ENCODE assay signal across 13 mouse cellular contexts in genomic region chr9:107417106-107417505, GRCm38 (mm10). TPM values are rescaled to one million over a fixed set of nuclear protein-coding genes. Genes with fewer than 3 reads are reported as not detected.
DNase-seq lines count a peak whose midpoint lies in the region; ATAC-seq and TF ChIP-seq lines count a peak whose summit lies in the region.
"Had no signal": no experiment of that assay in that cellular context is flagged by ENCODE, and none has a peak within 500 bp of the region (broad histone marks: within the 10 kb centered on the region; RNA-seq: fewer than 3 reads in every experiment).

No protein-coding gene starts in this region.

- H3K4me2 ChIP-seq in kidney, embryonic 14.5 days (replicated peaks; ENCODE audit: low read depth, low read length) = no peak overlapping the region
- no peak overlapping the region for H3K4me2 ChIP-seq in hindbrain, postnatal 0 days (ENCODE audit: low read depth, low read length)
- H3K4me2 ChIP-seq: heart, embryonic 11.5 days; liver, embryonic 13.5 days; neural tube, embryonic 12.5 days had no signal

- H3K4me3 ChIP-seq in kidney, embryonic 14.5 days (ENCODE audit: low read length) = no peak overlapping the region
- no peak overlapping the region for H3K4me3 ChIP-seq in gastrocnemius, adult 2 months
- H3K4me3 ChIP-seq in hindbrain, postnatal 0 days (ENCODE audit: low read length) = no peak overlapping the region
- no peak overlapping the region for H3K4me3 ChIP-seq in layer of hippocampus, adult 2 months
- H3K4me3 ChIP-seq: erythroblast, embryonic 14.5 days; liver, embryonic 13.5 days; neural tube, embryonic 12.5 days had no signal

- no peak overlapping the region for H3K27ac ChIP-seq in kidney, embryonic 14.5 days (ENCODE audit: low read depth, low read length)
- no peak overlapping the region for H3K27ac ChIP-seq in gastrocnemius, adult 2 months
- H3K27ac ChIP-seq in hindbrain, postnatal 0 days = no peak overlapping the region
- no peak overlapping the region for H3K27ac ChIP-seq in layer of hippocampus, adult 2 months
- H3K27ac ChIP-seq: liver, embryonic 13.5 days; neural tube, embryonic 12.5 days had no signal

- H3K9ac ChIP-seq in kidney, embryonic 14.5 days (ENCODE audit: low read depth, low read length) = no peak overlapping the region
- no peak overlapping the region for H3K9ac ChIP-seq in hindbrain, postnatal 0 days (replicated peaks; ENCODE audit: low read length)
- H3K9ac ChIP-seq: liver, embryonic 13.5 days; neural tube, embryonic 12.5 days had no signal

- no peaks in the 10 kb centered on the region for H3K27me3 ChIP-seq in kidney, embryonic 14.5 days (ENCODE audit: control insufficient read depth, insufficient read depth, low read length)
- no peaks in the 10 kb centered on the region for H3K27me3 ChIP-seq in hindbrain, postnatal 0 days (ENCODE audit: insufficient read depth, low read length)
- H3K27me3 ChIP-seq: neural tube, embryonic 12.5 days had no signal

- no peak for DNase-seq in kidney, adult 8-10 months
- peak; percentile 59 for DNase-seq in gastrocnemius, adult 2 months
- no peak for DNase-seq in hindbrain, postnatal 0 days (ENCODE audit: low spot score)
- DNase-seq in retina, embryonic 14.5 days (ENCODE audit: low spot score) = peak; percentile 74
- DNase-seq in layer of hippocampus, adult 2 months (ENCODE audit: low spot score in 2 of 2) = no peak
- DNase-seq in ovary, postnatal 10 days (ENCODE audit: low spot score) = no peak
- DNase-seq: adrenal gland, adult 2 months; kidney, postnatal 10 days; liver, embryonic 13.5 days had no signal

- no peak for TF ChIP-seq CTCF in gastrocnemius, adult 2 months (IDR thresholded peaks at IDR 0.05)
- no peak for TF ChIP-seq CTCF in hindbrain, postnatal 0 days (IDR thresholded peaks at IDR 0.05; ENCODE audit: low read depth)
- no peak for TF ChIP-seq CTCF in layer of hippocampus, adult 2 months (conservative IDR thresholded peaks at IDR 0.05)

- no peaks in the 10 kb centered on the region for H3K36me3 ChIP-seq in kidney, embryonic 14.5 days (ENCODE audit: control insufficient read depth, insufficient read depth, low read length)
- no peaks in the 10 kb centered on the region for H3K36me3 ChIP-seq in hindbrain, postnatal 0 days (ENCODE audit: insufficient read depth, low read length)
- H3K36me3 ChIP-seq: liver, embryonic 13.5 days; neural tube, embryonic 12.5 days had no signal

- H3K9me3 ChIP-seq in kidney, embryonic 14.5 days (ENCODE audit: control insufficient read depth, low read length) = no peaks in the 10 kb centered on the region
- no peaks in the 10 kb centered on the region for H3K9me3 ChIP-seq in hindbrain, postnatal 0 days (ENCODE audit: low read length)
- H3K9me3 ChIP-seq: liver, embryonic 13.5 days; neural tube, embryonic 12.5 days had no signal

- H3K4me1 ChIP-seq in kidney, embryonic 14.5 days (ENCODE audit: control insufficient read depth, insufficient read depth, low read length) = no peaks in the 10 kb centered on the region; the same call in 1 of the 2 replicates
- H3K4me1 ChIP-seq in hindbrain, postnatal 0 days (ENCODE audit: insufficient read depth, low read length) = peaks cover 3% of the 10 kb centered on the region; the same call in 1 of the 2 replicates
- H3K4me1 ChIP-seq: liver, embryonic 13.5 days had no signal

- intact Hi-C loops in gastrocnemius, adult 2 months (cut with DNase I) = no loop called here

- 48% methylated on average over 6 of the region's 6 CpGs for WGBS in kidney, embryonic 14.5 days
- WGBS in hindbrain, postnatal 0 days = 50% methylated on average over 6 of the region's 6 CpGs

- ATAC-seq in kidney, embryonic 14.5 days (ENCODE audit: low FRiP score, low TSS enrichment) = peak; percentile 26; the same call in 1 of the 2 replicates
- peak; percentile 70 for ATAC-seq in hindbrain, postnatal 0 days

RNA-seq across cellular contexts. Expression of gene Cacna2d2, which starts 17.7 kb away (rescaled TPM):
- 0.77 and 0.87 TPM in 2 replicates for polyA plus RNA-seq in kidney, embryonic 14.5 days (2014; fragmentation: Nextera tagmentation; extraction: Ambion mirVana)
- total RNA-seq in gastrocnemius, adult 2 months (2021) = under 1 TPM; 0.28 to 0.73 TPM
- total RNA-seq in hindbrain, postnatal 0 days (2014; rRNA removed) = 108 and 134 TPM in 2 replicates
- polyA plus RNA-seq in hindbrain, postnatal 0 days (2015; fragmentation: Nextera tagmentation; extraction: Ambion mirVana) = 7.1 and 7.6 TPM in 2 replicates
- total RNA-seq in layer of hippocampus, adult 2 months (2021) = 10 to 100 TPM; 18.1 to 19.3 TPM
- polyA plus RNA-seq: erythroblast, embryonic 14.5 days; liver, embryonic 13.5 days had no signal

Comparison
In these comparisons a context has a peak if more than half of its experiments do, and no peak if none do; other contexts are left out.
1. DNase-seq: peak in gastrocnemius, adult 2 months (single experiment) and retina, embryonic 14.5 days (single experiment); none in kidney, adult 8-10 months (0 of 2), hindbrain, postnatal 0 days (single experiment), layer of hippocampus, adult 2 months (0 of 2) and ovary, postnatal 10 days (single experiment).
2. RNA of gene Cacna2d2, which starts 17.7 kb away (total RNA-seq): 108 to 134 TPM in hindbrain, postnatal 0 days and 18.1 to 19.3 TPM in layer of hippocampus, adult 2 months; 0.28 to 0.73 TPM in gastrocnemius, adult 2 months; every median in the first group is over 10 times any median in the second.